Mouse (Mus musculus) lung, adult 2 months (tissue): ENCODE measurements around the gene Atp2a2.

Source experiments
- CTCF ChIP-seq: fragments of 200-500 bp; IDR thresholded peaks from 2 replicates; pipeline ENCODE4 v1.5.1; 2011; ENCODE audit warnings: mild to moderate bottlenecking, low read length, control low read depth; ENCODE audit not compliant: insufficient read depth
- POLR2A ChIP-seq: fragments of 200-500 bp; IDR thresholded peaks from 2 replicates; pipeline ENCODE4 v1.6.1; 2011; ENCODE audit warnings: low read depth, mild to moderate bottlenecking, control low read depth, low read length, borderline replicate concordance; ENCODE audit errors: extremely low read depth

DNA sequence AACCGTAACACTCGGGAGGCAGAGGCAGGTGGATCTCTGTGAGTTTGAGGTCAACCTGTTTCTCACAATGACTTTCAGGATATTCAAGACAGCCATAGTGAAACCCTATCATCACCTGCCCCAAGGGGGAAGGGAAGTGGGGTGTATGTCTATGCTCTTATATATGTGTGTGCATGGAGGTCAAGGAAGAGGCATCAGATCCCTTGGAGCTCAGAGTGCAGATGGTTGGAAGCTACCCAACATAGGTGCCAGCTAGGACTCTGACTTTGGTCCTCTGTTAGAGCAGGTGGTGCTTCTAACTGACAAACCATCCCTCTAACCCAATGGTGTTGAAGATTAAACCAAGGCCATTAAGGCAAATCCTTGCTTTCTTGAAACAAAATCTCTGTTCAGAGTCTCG is 24.5 kb downstream of the Atp2a2 start:
- no peak for TF ChIP-seq POLR2A
- no peak for TF ChIP-seq CTCF
